In the genomic region with DNA sequence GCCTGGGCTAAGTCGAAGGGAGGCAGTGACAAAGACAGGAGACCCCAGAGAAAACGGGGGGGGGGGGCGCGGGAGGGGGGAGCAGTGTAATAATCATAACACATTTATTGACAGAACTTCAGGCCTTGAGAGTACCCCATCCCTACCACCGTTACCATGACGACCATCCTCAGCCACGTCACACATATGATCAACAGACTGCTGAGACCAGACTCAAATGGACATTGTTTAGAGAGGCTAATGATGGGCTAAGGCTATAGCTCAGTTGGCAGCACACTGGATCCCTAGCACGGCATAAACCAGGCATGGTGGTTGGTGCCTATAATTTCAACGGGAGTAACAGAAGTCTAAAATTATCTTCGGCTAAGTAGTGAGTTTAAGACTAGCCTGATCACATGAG, we compare ENCODE assay signal across 9 mouse cellular contexts.
DNase-seq lines count a peak whose midpoint lies in the region; ATAC-seq lines count a peak whose summit lies in the region.
"Had no signal": no experiment of that assay in that cellular context is flagged by ENCODE, and none has a peak within 500 bp of the region (broad histone marks: within the 10 kb centered on the region; RNA-seq: fewer than 3 reads in every experiment).

No protein-coding gene starts in this region.

- H3K9ac ChIP-seq in neural tube, embryonic 11.5 days (ENCODE audit: low read length), result no peak overlapping the region
- H3K9ac ChIP-seq in forebrain, embryonic 14.5 days (ENCODE audit: low read length), result no peak overlapping the region
- H3K9ac ChIP-seq in limb, embryonic 15.5 days, result no peak overlapping the region
- H3K9ac ChIP-seq: liver, embryonic 13.5 days had no signal

- no peaks in the 10 kb centered on the region for H3K9me3 ChIP-seq in neural tube, embryonic 11.5 days (ENCODE audit: control insufficient read depth, low read length)
- H3K9me3 ChIP-seq in forebrain, embryonic 14.5 days (replicated peaks; ENCODE audit: control insufficient read depth, low read length), result no peaks in the 10 kb centered on the region
- H3K9me3 ChIP-seq in limb, embryonic 15.5 days, result no peaks in the 10 kb centered on the region
- H3K9me3 ChIP-seq: liver, embryonic 13.5 days; megakaryocyte, embryonic 14.5 days had no signal

- WGBS in neural tube, embryonic 11.5 days, result 51% methylated on average over 10 of the region's 10 CpGs
- 36% methylated on average over 10 of the region's 10 CpGs for WGBS in forebrain, embryonic 14.5 days
- WGBS in limb, embryonic 15.5 days, result 61% methylated on average over 9 of the region's 10 CpGs

- peak; percentile 45; the same call in 1 of the 2 replicates for ATAC-seq in neural tube, embryonic 11.5 days (ENCODE audit: insufficient read depth, low FRiP score, low TSS enrichment)
- ATAC-seq in forebrain, embryonic 14.5 days, result peak; percentile 61
- ATAC-seq in limb, embryonic 15.5 days (ENCODE audit: insufficient number of reproducible peaks, low FRiP score, low TSS enrichment, low read depth), result no peak

- peaks cover 13% of the 10 kb centered on the region; the same call in 1 of the 2 replicates for H3K4me1 ChIP-seq in neural tube, embryonic 11.5 days (ENCODE audit: control insufficient read depth, insufficient read depth, low read length)
- peaks cover 32% of the 10 kb centered on the region for H3K4me1 ChIP-seq in forebrain, embryonic 14.5 days (ENCODE audit: control insufficient read depth, insufficient read depth, low read length)
- peaks cover 18% of the 10 kb centered on the region for H3K4me1 ChIP-seq in limb, embryonic 15.5 days
- H3K4me1 ChIP-seq: liver, embryonic 13.5 days had no signal

- H3K27ac ChIP-seq in neural tube, embryonic 11.5 days (ENCODE audit: low read depth, low read length), result no peak overlapping the region
- peak overlapping the region; percentile 71; the same call in 1 of the 2 replicates for H3K27ac ChIP-seq in forebrain, embryonic 14.5 days (ENCODE audit: low read depth, low read length)
- 0 out of 2 replicates have a peak overlapping the region, but pooled peaks have one; percentile 17 for H3K27ac ChIP-seq in limb, embryonic 15.5 days
- H3K27ac ChIP-seq: liver, embryonic 13.5 days had no signal

- no peaks in the 10 kb centered on the region for H3K36me3 ChIP-seq in neural tube, embryonic 11.5 days (ENCODE audit: control insufficient read depth, insufficient read depth, low read length)
- no peaks in the 10 kb centered on the region for H3K36me3 ChIP-seq in forebrain, embryonic 14.5 days (ENCODE audit: control insufficient read depth, insufficient read depth, low read length)
- H3K36me3 ChIP-seq in limb, embryonic 15.5 days, result no peaks in the 10 kb centered on the region
- H3K36me3 ChIP-seq: liver, embryonic 13.5 days had no signal

- no peak overlapping the region for H3K4me2 ChIP-seq in neural tube, embryonic 11.5 days (ENCODE audit: low read depth)
- H3K4me2 ChIP-seq in forebrain, embryonic 14.5 days (ENCODE audit: low read length), result no peak overlapping the region
- H3K4me2 ChIP-seq in limb, embryonic 15.5 days, result no peak overlapping the region
- H3K4me2 ChIP-seq: liver, embryonic 13.5 days had no signal

- H3K4me3 ChIP-seq in neural tube, embryonic 11.5 days (ENCODE audit: low read depth, low read length), result no peak overlapping the region
- no peak overlapping the region for H3K4me3 ChIP-seq in forebrain, embryonic 14.5 days (ENCODE audit: low read depth, low read length)
- H3K4me3 ChIP-seq in limb, embryonic 15.5 days, result no peak overlapping the region
- H3K4me3 ChIP-seq: liver, embryonic 13.5 days; megakaryocyte, embryonic 14.5 days had no signal

- DNase-seq in neural tube, embryonic 11.5 days (ENCODE audit: low spot score), result no peak
- DNase-seq in neural tube, embryonic 10.5 days (ENCODE audit: extremely low spot score, low spot score), result no peak
- DNase-seq in forebrain, embryonic 14.5 days (ENCODE audit: low spot score), result peak; percentile 59
- DNase-seq in ovary, postnatal 36 days (ENCODE audit: low spot score), result no peak
- no peak for DNase-seq in B cell, adult 2 months
- DNase-seq in layer of hippocampus, adult 8-10 months (ENCODE audit: low spot score in 2 of 2), result no peak
- DNase-seq: liver, embryonic 13.5 days had no signal

- H3K27me3 ChIP-seq in neural tube, embryonic 11.5 days (ENCODE audit: control insufficient read depth, insufficient read depth, low read length), result no peaks in the 10 kb centered on the region
- no peaks in the 10 kb centered on the region for H3K27me3 ChIP-seq in forebrain, embryonic 14.5 days (replicated peaks; ENCODE audit: control insufficient read depth, insufficient read depth, low read length)
- H3K27me3 ChIP-seq in limb, embryonic 15.5 days, result no peaks in the 10 kb centered on the region
- H3K27me3 ChIP-seq: liver, embryonic 13.5 days had no signal
